Comparison of ENCODE assay signal across 9 mouse cellular contexts in genomic region chr5:52309317-52310060, GRCm38 (mm10). TPM values are rescaled to one million over a fixed set of nuclear protein-coding genes. Genes with fewer than 3 reads are reported as not detected.
A peak's percentile ranks its signal among the peaks of the same experiment; 100 is the strongest.
DNase-seq lines count a peak whose midpoint lies in the region; ATAC-seq lines count a peak whose summit lies in the region.
"Had no signal": no experiment of that assay in that cellular context is flagged by ENCODE, and none has a peak within 500 bp of the region (broad histone marks: within the 10 kb centered on the region; RNA-seq: fewer than 3 reads in every experiment).

No protein-coding gene starts in this region.

- H3K4me3 ChIP-seq in hindbrain, embryonic 11.5 days (ENCODE audit: low read depth, low read length) = no peak overlapping the region

- no peak overlapping the region for H3K4me2 ChIP-seq in hindbrain, embryonic 11.5 days (replicated peaks; ENCODE audit: low read depth, low read length)

- no peaks in the 10 kb centered on the region for H3K9me3 ChIP-seq in hindbrain, embryonic 11.5 days (ENCODE audit: control insufficient read depth, low read length)

- no peak overlapping the region for H3K9ac ChIP-seq in hindbrain, embryonic 11.5 days (ENCODE audit: low read depth, low read length)

- 88% methylated on average over 11 of the region's 11 CpGs for WGBS in hindbrain, embryonic 11.5 days

- DNase-seq in urinary bladder, adult 18-20 months (ENCODE audit: low spot score in 2 of 2) = peak; percentile 7 to 71
- no peak for DNase-seq in urinary bladder, postnatal 10 days (ENCODE audit: low spot score)
- DNase-seq in cerebellum, postnatal 14 days = peak; percentile 80 to 87
- DNase-seq in layer of hippocampus, postnatal 10 days (ENCODE audit: low spot score in 2 of 2) = peak; percentile 52 to 63
- peak; percentile 44 for DNase-seq in ovary, postnatal 36 days (ENCODE audit: low spot score)
- DNase-seq in testis, postnatal 14 days (ENCODE audit: low spot score) = no peak
- no peak for DNase-seq in kidney, adult 18-20 months
- DNase-seq in hindbrain, embryonic 11.5 days (ENCODE audit: low spot score) = no peak

- ATAC-seq in hindbrain, embryonic 11.5 days (ENCODE audit: low FRiP score) = no peak

- H3K36me3 ChIP-seq in hindbrain, embryonic 11.5 days (ENCODE audit: control insufficient read depth, insufficient read depth, low read length) = no peaks in the 10 kb centered on the region

- H3K4me1 ChIP-seq in hindbrain, embryonic 11.5 days (replicated peaks; ENCODE audit: control insufficient read depth, insufficient read depth, low read length) = no peaks in the 10 kb centered on the region

- no peaks in the 10 kb centered on the region for H3K27me3 ChIP-seq in hindbrain, embryonic 11.5 days (ENCODE audit: control insufficient read depth, insufficient read depth, low read length)

- H3K27ac ChIP-seq in hindbrain, embryonic 11.5 days (ENCODE audit: low read depth, low read length) = no peak overlapping the region

RNA-seq across cellular contexts. Expression of gene Sod3, which starts 54.1 kb away (rescaled TPM):
- total RNA-seq in layer of hippocampus, postnatal 10 days (2021) = 1 to 10 TPM; 4.8 to 5.1 TPM
- 0.82 and 0.91 TPM in 2 replicates for polyA plus RNA-seq in hindbrain, embryonic 11.5 days (2014; fragmentation: Nextera tagmentation; extraction: Ambion mirVana)
- polyA plus RNA-seq: limb, embryonic 11.5 days had no signal

Comparison
In these comparisons a context has a peak if more than half of its experiments do, and no peak if none do; other contexts are left out.
1. DNase-seq: peak in urinary bladder, adult 18-20 months (2 of 2), cerebellum, postnatal 14 days (2 of 2), layer of hippocampus, postnatal 10 days (2 of 2) and ovary, postnatal 36 days (single experiment); none in urinary bladder, postnatal 10 days (single experiment), testis, postnatal 14 days (single experiment), kidney, adult 18-20 months (single experiment) and hindbrain, embryonic 11.5 days (single experiment).